Mouse (Mus musculus) thymus, postnatal 25 days (tissue): ENCODE data around the gene Gpr33.

Source experiments
- DNase-seq: peaks from one replicate; pipeline ENCODE4 v3.0.0; 2022

Gpr33 gene

DNA sequence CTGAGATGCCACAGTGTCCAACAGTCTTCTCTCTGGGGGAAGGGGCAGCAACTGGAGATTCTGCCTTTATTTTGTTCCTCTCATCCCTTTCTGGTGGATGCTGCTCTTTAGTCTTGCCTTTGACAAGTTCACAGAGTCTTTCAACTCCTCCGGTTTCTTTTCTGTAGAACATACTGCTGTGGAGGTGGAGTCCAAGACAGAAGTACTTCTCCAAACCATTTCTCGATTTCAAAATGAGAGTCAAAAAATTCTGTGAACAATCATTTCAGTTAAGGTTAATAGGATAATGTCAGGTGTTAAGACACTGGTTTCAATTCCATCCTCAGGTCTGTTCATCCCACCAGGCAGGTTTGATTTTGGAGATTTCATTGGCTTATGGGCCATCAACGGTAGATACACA, at the start of gene Gpr33:
Gene Gpr33, minus strand, starts transcription at position 101 of the 400 bp plus-strand sequence.
- no peak for DNase-seq

GRCm38 (mm10) chr12:52049324-52049723, 21.5 kb upstream of the Gpr33 start:
- DNase-seq = no peak

- DNase-seq = no peak
These were observed 18.5 kb upstream of the Gpr33 start for GRCm38 (mm10) chr12:52046371-52046770.

GRCm38 (mm10) chr12:52042818-52043336, 15.0 kb upstream of the Gpr33 start:
- DNase-seq = no peak

- no peak for DNase-seq
These were observed 10.5 kb upstream of the Gpr33 start for GRCm38 (mm10) chr12:52038352-52038751.

- no peak for DNase-seq
These were observed 7.1 kb upstream of the Gpr33 start for GRCm38 (mm10) chr12:52034956-52035355.

DNA sequence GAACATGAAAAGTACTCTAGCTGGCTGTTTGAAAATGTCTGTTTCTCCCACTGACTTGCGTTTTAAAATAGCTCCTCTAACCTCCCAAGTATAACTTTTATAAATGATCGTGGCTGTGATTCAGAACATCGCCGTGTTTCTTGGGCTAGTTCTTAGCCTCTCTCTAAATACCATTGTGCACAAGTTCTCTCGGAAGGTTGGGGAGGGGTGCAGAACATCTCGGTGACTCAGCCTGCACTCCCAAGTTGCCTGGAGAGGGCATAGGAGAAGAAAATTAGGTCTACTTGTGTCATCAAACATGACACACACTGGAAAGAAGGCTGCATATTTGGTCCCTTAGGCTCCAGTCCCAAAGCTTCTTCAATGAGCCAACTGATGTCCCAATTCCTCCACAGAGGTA, 4.4 kb upstream of the Gpr33 start:
- no peak for DNase-seq

- DNase-seq = no peak
These were observed 13.3 kb downstream of the Gpr33 start for GRCm38 (mm10) chr12:52014494-52015029.

DNA sequence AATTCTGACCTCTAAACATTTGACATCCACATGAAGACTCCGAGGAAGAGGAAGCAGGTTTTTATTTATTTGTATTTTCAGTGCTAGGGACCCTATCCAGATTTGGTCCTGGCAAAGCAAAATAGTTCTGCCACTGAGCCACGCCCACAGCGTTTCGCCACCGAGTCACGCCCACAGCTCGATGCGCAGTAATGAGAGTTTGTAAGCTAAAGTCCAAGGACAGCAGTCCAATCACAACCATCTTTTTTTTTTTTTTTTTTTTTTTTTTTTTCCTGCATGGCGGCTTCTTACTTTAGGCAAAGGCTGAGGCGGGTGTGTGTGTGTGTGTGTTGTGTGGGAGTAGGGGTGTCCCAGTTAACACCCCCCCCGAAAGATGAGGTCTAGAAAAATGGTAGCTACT, 13.8 kb downstream of the Gpr33 start:
- DNase-seq = no peak

GRCm38 (mm10) chr12:52013274-52013673, 14.6 kb downstream of the Gpr33 start:
- DNase-seq = no peak

GRCm38 (mm10) chr12:52012159-52012558, 15.7 kb downstream of the Gpr33 start:
- DNase-seq = no peak

DNA sequence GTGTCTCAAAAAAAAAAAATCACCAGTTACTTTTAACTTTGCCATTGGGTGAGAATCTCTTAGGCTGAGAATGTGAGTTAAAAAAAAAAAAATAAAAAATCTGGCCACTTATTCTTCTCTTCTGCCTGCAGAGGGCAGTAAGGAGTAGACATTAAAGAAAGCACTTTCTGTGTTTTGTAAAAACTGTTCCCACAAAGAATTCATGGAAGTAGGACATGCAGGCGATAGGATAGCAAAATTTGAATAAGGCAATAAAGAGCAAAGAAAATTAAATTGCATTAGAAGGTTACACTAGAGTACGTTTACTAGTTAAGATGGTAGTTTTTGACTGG, 17.3 kb downstream of the Gpr33 start:
- no peak for DNase-seq

GRCm38 (mm10) chr12:52009928-52010629, 17.8 kb downstream of the Gpr33 start:
- no peak for DNase-seq

DNA sequence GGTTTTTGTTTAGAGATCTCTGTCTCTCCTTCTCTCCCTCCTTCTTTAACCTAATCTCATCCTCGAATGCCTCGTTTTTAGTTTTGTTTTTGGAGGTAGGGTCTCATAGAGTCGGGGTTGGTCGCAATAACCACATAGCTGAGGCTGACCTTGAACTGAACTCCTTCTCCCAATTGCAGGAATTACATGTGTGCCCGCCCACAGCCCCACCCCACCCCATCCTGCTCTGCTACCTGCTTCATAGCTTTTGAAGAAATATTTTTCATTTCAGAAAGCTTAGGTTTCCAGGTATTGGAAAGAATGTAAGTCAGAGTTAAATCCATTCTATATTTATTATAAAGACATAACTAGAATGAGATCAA, 21.2 kb downstream of the Gpr33 start:
- DNase-seq = no peak

DNA sequence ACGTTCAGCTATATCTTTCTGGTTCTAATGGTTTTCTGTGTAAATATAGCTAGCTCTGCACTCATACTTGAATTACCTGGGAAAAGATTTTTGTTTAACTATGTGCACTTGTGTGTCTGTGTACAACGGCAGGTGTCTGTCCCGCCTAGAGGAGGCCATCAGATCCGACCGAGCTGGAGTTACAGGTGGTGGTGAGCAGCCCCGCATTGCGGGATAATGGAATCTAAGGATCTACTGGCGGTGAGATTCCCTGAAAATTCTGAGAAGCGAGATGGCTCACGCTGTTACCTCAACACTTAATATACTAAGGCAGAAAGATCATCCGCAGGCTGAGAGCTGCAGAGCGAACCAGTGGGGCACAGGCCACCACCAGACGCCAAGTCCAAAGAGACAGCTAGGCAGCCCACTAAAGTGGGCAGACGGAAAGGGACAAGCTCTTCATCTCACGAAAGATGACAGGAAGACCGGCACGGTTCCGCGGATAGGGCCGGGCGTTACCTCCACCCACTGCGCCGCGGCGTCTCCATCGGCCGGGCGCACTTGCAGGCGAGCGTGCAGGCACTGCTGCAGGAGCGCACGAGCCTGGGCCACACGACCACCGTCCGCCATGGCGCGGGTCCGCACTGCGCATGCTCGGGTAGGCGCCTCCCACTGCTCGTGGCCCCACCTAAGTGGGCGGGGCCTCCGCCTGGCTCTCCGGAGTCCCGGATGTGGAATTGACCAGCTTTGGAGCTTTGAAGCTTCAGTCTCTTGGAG, 21.8 kb downstream of the Gpr33 start, which contains the start of gene Dtd2:
Gene Dtd2, minus strand, starts transcription at position 625 of the 756 bp plus-strand sequence.
- DNase-seq = peak; percentile 97

DNA sequence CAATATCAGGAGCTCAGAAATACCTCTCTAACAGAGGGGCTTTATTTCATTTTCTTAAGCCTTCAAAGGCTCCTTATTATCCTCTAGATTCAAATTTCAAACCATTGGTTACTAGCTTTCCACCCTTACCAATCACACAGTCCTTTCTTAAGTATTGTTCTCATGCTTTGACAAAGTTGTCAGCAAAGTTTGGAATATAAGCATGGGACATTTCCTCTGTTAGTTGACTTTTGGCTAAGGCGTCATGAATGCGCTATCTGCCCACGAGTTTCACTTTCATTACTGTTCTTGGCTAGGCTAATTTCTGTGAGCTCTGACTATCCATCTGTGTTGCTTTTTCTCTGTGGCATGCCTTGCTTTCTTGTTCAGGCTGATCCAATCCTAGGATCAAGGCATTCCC, 25.1 kb downstream of the Gpr33 start:
- no peak for DNase-seq

- DNase-seq = peak; percentile 55
These were observed 26.3 kb downstream of the Gpr33 start for GRCm38 (mm10) chr12:52001544-52001943.

DNA sequence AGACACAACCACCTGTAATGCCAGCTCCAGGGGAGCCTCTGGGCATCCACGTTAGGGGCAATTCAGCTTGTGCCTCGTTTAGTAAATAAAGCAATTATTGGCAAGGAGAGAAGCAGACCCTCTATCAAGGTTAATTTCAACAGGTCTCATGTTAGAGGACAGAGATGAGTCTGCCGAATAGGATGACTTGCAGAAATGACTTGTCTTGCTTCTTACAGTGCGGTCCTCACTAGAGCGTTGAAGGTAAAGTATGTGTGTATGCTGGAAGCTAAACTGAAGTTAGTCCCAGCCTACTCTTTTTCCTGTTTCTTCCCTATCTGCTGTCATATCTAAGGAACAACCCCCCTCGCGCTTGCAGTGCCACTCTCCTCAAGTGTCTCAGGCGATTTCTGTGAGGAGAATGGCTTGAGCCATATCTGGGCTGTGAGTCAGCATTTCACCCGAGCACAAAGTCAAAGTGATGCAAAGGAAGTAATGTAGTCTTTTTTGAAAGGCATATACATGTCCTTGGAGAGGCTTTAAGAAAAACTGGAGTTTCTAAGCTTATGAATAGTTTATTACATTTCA, 29.4 kb downstream of the Gpr33 start:
- DNase-seq = no peak

DNA sequence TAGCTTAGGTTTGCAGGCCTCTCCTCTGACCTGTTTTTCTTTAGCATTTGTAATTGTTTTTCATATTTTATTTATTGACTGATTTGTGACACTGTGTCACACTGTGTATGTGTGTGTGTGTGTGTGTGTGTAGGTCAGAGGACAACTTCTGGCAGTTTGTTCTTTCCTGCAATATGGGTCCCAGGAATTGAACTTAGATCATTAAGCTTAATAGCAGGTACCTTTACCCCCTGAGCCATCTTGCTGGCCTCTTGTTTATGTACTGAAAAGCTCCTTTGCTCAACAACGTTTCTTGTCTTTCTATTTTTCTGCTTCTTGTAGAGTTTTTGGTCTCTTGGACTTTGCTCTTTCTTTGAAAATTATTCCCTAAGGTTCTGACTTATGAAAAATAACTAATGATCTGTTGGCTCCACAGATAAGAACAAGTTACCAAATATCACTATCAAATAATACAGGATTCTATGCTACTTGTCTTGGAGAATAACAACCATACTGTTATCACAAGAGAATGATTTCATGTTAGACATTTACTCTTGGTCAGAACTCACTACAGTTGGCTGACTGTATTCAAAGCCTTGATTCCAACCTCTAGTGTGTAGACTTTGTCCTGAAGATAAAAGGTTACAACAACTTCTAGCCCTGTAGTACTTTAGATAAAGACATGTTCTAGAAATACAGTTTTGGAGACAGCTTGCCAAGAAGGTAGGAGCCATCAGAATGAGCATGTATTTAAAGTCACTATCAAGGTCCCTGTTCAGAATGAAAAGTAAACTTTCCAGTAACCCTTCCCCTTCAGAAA, 31.9 kb downstream of the Gpr33 start:
- no peak for DNase-seq

DNA sequence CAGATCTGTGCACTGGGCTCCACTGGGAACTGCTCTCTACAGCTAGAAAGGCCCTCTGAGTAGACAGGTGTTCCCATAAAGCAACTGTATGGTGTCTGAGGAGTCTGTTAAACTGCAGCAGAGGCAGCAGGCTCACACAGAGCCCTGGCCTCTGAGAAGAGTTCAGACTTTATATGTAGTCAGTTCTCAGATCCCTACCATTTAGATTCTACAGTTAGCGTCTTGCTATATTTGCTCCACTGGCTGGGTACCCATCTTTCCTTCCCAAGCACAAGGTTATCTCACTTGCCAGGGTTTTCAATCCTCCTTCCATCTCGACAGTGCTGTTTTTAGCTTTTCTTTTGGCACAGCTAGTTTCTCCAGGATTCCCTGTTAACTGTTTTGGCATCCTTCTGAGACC, 37.2 kb downstream of the Gpr33 start:
- DNase-seq = no peak

DNA sequence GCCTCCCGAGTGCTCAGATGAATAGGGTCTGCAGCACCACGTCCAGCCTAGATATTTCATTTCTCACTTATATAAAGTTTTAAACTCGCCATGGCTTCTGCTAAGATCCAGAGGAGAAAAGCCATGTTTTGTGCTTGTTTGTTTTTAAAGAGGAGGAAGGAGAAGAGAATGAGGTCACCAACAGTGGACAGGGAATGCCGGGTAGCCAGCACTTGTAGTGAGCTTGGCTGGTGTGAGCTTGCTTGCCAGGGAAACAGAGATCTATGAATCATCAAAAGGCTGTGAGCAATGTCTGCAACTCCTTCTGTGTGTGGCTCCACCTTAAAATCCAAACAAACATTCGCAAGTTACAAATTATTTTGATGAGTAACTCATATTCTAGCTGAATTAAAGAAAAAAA, 39.3 kb downstream of the Gpr33 start:
- no peak for DNase-seq

GRCm38 (mm10) chr12:51985826-51986225, 42.0 kb downstream of the Gpr33 start:
- DNase-seq = no peak

DNA sequence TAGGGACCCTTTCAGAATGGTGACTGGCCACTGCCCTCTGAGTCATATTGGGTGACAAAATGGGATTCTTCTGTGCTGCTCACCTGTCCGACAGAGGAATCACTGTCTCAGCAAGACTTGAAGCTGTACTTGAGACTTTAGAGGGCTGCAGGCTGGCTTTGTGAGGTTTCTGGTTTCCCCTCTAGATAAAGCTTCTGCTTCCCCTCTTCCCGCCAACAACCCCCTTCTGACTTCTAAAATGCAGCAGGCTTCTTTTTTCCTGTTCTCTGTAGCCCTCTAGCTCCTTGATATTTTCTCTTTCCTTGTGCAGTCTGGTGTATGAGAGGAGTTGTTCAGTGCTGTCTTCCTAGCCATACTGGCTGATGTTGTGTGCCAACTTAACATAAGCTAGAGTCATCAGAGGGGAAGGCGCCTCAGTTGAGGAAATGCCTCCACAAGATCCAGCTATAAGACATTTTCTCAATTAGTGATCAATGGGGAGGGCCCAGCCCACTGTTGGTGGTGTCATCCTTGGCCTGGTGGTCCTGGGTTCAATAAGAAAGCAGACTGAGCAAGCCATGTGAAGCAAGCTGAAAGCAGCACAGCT, 42.6 kb downstream of the Gpr33 start:
- no peak for DNase-seq
